Mouse (Mus musculus) heart, adult 9 months (tissue): ENCODE data around the gene Ngfr.
"Not testable (repeated sequence)": the region's sequence is repeated elsewhere in the genome, so short reads cannot be mapped to it uniquely, and the experiment has no call there.

Source experiments
- DNase-seq, 2 experiments: peaks; one replicate each; pipeline ENCODE4 v3.0.0; 2022; ENCODE audit warnings: low spot score in 2 of 2

Ngfr gene

DNA sequence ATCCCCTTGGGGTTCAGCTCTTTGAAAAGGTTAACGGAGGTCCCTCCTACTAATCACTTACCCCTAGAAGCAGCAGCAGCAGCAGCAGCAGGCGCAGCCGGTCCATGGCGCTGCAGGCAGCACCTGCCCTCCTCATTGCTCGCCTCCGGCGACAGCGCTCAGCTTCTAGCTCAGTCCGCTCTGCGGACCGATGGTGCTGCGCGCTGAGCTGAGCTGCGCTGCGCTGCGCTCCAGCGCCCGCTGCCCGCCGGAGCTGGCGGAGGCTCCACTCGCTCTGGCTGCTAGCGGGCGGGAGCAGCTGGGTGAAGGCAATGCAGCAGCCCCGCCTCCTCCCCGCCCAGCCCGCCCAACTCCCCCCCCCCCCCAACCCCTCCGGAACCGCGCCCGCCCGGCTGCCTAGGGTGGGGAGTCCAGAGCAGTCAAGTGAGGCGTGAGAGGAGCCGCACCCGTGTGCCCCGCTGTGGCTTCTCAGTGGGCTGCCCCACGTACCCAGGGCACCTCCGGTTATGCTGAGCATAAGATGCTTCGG lies at the start of gene Ngfr:
Gene Ngfr (minus strand): TSS at position 313 of the 529 bp plus-strand sequence.
- peak in 1 of 2 experiments; percentile 22 for DNase-seq

DNA sequence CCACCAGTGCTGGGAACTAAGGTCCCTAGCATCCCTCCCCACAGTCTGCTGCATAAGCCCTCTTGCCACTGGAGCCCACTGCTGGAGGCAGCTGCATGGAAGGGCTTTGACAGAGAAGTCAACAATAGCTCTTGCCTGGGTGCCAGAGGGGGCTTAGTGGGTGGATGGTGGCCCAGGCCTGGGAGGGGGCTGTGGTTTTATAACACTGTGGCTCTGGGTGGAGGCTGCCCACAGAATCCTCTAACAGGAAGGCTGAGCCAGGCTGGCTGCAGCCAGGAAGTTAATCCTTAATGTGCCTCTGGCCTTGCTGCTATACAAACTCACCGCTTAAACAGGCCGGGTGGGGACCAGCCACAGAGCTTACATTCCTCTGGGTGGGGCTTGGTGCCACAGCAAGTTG lies 47.5 kb upstream of the Ngfr start:
- no peak for DNase-seq

DNA sequence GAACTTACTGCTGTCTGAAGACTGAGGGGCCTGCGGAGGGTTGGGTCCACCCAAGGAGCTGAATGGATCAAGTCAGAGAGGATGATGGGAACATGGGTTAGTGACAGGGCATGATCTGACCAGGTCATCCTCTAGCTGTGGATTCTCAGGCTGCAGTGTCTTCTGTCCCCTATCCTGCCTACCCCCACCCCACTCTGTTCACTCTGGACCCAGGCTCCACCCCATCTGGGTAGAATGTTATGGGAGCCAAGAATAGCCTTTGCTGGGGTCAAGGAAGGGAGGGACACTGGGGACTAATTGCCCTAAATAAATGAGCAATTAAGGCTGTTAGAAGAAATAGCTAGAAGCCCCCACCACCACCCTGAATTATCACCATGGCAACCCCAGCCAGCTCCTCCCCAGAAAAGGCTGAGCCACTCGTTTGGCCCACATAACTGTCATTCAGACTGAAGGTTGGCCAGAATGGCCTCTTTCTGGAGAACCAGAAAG lies 46.0 kb upstream of the Ngfr start:
- DNase-seq = no peak

DNA sequence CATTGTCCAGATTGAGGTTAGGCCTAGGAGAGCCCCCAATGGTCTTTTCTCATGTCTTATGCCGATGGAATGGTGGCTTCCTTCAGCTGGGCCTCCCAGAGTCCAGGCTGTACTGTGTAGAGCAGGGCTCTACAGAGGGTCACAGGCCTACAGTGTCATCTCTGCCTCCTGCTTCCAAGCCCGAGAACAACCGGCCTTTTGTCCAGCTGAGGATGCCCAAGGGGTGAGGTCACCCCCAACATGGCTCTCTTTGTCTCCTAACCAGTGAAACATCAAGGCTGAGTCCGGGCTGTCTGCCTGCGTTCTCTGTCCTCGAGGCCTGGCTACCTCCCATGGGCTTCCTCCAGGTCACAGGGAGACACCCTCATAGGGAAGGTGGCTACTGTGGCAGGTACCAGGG lies 44.9 kb upstream of the Ngfr start:
- no peak for DNase-seq

DNA sequence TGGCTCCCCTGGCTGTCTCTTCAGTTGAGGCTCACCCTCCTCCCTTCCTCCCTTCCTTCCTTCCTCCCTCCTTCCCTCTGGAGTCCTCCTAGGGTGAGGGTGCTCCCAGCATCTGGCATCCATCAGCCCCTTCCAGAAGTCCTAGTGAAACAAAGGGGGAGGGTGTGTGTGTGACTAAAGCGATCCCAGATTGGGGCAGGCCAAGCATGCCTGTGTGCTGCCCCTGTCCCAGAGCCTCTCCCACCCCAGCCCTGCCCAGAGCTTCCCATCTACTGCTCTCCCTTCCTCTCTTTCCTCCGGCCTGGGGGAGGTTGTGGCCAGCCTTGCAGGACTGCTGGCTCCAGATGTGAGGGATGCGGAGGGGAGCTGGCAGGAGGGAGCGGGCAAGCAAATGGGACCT lies 43.8 kb upstream of the Ngfr start:
- no peak for DNase-seq

DNA sequence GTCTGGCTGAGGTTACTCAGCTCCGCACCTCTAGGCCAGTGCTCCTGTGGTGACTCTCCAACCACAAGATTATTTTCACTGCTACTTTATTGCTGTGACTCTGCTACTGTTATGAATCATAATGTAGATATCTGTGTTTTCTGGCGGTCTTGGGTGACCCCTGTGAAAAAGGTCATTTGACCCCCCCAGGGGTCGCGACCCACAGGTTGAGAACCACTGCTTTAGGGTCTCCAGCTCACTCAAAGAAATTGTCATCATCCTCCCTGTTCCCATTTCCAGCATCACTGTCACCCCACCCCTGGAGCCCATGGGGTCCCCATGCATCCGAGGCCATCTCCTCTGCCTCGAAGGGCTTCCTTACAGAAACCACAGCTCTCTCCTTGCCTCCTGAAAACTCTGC lies 43.0 kb upstream of the Ngfr start:
- DNase-seq = no peak

DNA sequence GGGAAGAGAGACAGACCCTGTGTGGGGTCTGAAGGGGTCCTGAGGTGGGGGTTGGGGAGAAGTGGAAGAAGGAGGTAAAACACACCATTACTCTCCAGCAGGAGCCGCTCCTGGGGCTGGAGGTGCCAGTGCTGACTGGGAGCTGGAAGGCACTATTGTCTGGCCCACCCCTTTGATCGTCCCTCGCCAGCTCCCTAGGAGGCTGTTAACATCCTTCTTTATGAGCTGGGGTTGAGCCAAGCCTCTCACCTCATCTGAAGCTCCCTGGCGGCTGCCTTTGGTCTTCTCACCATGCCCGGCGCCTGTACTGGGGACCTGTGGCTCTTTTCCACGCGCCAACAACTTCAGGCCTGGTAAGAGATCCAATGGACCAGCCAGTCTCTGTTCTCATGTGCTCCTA lies 34.9 kb upstream of the Ngfr start:
- DNase-seq = no peak

DNA sequence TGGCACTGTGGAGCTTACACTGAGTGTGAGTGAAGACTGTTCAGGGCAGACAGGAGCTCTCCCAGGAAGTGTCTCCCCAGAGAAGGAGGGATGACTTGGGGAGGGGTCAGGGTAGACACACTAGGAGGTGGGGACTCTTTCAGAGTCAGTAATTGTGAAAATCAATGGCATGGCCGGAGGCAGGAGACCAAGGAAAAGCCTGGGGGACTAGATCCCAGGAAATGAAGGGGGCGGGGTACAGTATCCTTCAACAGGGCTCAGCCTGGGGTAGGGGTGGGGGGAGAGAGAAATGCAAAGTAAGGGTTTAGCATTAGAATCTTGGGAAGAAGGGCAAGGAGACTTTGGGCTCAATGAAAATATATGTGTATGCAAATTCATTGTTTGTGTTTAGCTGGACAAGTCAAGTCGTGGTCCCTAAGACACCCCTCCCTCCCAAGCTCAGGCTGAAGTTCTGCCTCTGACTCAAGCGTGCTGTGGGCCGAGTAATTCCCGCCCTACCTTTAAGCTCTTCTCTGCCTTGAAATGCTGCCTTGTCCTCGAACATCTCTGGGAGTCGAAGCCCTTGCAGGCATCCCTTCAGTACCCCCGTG lies 34.1 kb upstream of the Ngfr start:
- no peak for DNase-seq

DNA sequence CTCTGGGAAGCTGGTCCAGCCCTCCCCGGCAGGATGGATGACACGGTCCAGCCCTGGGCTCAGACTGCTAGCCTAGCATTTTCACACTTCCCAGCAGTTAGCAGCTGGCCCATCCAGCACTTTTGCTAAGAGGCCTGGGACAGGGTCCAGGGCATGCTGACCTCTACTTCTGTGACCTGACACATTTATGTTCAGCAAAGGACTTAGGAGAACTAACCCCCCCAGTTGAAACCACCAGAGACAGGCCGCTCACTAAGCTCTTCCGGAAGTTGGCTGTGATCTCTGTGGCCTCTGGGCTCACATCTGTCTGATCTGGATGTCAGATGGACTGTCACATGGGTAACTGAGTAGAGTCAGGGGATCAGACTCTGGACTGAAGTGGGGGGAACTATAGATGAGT lies 33.5 kb upstream of the Ngfr start:
- peak; percentile 11 to 13 for DNase-seq

DNA sequence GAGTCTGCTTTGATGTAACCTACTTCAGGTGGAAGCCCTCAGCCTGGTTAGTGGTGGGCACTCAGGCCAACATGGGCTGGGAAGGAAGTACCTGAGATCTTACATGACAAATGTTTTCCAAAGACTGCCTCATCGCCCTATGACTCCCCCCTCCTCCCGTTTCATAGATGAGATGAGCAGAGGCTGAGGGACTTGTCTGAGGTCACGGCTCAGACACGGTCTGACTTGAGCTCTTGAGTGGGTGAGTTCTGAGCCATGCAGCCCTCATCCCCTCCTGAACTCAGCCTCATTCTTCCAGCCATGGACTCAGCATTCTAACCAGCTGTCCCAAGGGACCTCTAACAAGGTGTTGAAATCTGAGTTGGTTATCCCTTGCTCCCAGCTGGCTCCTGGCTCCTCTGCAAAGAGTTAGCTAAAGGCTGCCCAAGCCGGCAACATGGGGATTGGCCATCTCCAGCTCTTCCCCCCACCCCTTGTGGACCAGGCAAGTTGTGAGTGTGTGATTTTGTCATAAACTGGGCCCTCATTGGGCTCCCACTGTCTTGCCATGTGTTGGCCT lies 32.4 kb upstream of the Ngfr start:
- no peak for DNase-seq

DNA sequence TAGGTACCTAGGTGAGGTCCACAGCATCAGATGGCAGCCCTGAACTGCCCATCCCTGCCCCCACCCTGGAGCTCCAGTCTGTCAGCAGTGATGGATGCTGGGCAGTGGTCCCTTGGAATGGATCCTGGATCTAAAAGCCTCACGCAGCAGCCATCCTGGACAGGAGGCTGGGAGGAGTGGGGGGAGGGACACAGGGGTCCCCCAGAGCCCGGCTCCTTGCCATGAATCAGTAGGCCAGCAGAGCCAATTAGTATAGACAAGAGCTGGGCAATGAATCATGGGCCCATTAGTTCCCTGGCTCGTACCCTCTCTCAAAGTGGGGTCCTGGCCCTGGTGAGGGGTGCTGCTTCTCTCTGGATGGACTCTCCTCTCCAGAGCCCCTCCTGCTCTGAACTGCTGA lies 31.5 kb upstream of the Ngfr start:
- DNase-seq = no peak

DNA sequence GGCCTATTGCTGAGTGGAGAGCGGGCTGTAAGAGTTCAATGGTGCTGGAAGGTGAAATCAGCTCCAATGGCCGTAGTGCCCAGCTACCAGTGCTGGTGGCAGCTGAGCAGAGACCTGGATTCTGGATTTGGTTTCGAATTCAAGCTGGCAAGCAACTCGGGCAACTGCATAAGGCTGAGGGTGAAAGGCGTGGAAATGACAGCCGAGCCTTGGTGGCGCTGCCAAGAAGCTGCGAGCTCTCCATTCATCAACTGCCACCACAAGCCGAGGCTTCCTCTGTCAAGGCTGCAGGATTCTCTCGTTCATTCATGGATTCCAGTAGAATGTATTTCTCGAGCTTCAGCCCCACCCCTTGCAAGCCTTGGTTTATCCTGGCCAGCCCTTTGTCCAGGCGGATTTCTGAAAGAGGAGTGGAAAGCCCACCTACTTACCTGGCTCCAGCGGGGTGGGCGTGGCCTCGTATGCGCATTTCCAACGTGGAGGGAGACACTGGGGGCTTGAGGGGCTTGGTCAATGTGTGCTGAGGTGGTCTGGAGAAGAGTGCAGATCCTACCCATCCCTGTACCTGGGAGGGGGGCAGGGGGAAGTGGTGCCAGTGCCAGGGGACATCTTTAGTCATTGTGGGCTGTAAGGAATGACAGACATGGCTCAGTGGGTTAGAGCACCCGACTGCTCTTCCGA lies 30.4 kb upstream of the Ngfr start:
- DNase-seq = no peak

DNA sequence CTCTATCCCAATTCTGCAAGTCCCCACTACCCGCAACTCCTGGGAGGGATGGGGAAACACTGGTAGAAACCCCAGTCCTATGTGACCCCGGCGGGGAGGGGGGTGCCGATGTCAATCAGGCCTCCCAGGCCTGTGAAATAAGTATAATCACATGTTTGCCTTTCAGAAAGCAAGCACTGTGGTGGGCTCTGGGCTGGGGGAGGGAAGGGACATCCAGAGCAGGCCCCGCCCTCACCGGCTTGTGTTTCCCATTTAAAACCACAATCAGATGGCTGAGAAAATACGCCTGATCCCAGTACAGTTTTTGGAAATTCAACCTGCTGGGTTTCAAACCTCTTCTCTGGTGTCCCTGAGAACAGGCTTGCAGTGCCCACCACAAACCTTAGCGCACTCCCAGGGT lies 27.2 kb upstream of the Ngfr start:
- no peak for DNase-seq

DNA sequence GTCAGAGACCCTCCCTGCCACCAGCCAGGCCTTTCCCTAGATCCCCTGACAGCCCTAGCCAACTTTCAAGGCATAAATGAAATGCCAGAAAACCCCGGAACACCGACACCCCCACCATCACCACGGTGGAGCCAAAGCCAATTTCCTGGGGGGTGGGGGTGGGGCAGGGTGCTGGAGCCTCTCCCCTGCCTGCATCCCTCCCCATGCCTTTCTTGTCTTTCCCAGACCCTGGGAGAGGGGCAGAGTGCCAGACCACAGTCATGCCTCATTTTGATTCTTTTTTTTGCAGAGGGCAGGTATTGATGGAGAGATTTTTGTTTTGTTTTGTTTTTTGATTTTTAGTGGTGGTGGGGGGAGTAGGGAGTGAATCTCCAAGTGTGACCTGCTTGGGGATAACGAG lies 23.7 kb upstream of the Ngfr start:
- no peak for DNase-seq

DNA sequence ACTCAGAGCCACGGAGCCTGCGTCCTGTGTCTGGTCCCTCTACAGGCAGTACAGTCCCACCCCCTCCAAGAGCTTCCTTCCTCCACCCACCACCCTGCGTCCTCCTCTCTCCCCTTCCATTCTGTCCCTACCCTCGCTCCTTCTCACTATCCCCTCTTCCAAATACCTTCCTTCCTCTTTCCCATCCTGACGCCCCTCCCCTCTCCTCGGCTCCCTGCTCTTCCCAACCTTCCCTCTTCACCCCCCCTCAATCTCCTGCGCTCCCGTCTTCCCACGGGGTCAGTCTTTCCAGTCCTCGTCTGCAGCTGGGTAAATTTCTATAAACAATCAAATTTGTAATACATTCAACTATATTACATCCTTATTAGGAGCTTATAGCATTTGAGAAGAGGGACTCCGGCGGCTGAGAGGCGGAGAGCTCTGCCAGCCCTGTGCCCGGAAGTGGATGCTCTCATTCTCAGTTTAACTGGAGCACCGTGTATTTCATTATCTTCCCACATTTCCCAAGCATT lies 22.9 kb upstream of the Ngfr start:
- no peak for DNase-seq

DNA sequence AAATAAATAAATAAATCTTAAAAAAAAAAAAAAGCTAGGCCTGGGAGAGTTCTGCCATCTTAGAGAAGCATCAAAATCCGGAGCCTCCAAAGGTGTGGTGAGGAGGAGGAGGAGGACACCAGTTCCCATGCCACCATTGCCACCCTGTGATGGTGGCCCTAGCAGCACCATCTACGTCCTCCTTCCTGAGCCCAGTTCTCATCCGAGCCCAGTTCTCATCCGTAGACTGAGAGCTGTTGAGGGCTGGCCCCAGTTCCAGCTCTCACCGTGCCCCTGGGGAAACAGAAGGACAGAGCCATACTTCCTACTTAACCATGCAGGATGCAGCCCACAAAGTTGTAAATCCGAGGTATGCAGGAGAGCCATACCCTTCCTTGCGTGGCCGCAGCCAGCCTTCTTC lies 22.4 kb upstream of the Ngfr start:
- DNase-seq = no peak

DNA sequence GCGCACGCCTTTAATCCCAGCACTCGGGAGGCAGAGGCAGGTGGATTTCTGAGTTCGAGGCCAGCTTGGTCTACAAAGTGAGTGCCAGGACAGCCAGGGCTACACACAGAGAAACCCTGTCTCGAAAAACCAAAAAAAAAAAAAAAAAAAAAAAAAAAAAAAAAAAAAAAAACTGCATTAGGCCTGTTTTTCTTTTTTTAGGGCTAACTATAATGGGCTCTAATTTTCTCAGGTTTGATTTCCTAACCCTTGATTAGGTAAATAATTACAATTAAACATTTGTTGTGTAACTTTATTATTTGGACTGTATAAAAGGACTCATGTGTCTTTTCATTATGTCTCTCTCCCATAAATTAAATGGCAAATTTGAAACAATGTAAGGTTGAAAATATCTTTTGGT lies 19.8 kb upstream of the Ngfr start:
- not testable (repeated sequence) for DNase-seq

DNA sequence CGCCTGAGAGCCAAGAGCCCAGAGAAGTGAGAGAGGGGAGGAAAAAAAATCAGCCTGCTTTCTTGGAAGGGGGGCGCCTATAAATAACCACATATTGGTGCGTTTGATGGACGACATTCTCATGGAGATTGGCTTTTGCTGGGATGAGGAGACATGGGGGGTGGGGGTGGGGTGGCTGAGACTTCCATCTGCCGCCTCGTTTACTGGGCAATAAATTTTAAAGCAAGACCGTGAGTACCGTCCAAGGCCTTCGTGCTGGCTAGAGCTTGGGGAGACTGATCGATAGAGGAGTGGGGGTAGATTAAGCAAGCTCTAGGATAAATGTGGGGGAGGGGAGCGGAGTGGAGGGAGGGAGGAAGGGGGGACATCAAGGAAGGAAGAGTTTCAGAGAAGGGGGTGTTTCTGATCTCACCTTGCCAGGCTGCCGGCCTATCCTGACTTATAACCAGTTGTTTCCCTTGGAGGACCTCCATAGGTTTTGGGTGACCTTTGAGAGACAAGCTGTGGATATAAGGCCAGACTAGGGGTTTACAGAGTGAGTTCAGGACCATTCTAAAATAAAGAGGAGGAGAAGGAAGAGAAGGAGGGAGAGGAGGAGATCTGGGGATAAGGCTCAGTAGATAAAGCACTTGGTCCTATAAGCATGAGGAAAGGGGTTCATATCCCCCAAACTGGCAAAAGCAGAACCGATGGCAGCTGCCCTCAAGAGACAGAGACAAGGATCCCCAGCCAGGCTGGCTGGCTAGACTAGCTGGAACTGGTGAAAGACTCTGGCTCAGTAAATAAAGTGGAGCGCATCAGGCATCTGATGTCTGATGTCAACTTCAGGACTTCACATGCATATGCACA lies 10.9 kb upstream of the Ngfr start:
- DNase-seq = no peak

DNA sequence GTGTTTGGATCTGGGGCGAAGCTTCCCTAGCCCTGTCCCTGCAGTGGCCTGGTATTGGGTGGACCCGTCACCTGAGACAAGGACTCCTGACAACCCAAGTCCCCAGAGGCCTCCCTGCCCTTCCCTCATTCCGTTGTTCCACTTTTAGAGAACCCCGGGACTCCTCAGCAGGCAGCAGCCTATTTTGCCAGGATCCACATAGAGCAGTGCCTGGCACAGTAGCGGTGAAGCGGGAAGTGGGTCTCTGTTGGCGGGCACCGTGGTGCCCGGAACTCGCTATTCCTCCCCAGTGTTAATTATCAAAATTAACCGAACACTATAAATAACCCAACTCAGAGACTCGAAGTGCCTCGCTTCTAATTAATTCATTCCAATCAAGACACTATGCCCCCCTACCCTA lies 10.2 kb upstream of the Ngfr start:
- no peak for DNase-seq

DNA sequence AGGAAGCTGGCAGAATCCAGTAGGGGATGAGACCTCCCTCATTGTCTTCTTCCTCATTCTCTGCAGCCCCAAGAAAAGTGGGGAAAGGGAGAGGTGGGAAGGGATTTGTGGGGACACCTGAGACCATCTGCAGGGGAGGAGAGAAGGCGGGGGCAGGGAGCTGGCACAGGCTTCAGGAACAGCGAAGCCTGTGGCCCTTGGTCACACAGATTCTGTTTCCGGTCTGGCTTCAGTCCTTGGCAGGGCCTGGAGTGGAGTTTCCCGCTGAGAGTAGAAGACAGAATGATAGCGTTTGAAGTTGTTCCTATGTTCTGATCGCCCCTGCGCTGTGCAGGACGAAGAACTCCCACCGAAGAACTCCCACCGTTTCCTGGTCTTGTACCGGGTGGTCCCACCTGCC lies 9.2 kb upstream of the Ngfr start:
- DNase-seq = no peak

DNA sequence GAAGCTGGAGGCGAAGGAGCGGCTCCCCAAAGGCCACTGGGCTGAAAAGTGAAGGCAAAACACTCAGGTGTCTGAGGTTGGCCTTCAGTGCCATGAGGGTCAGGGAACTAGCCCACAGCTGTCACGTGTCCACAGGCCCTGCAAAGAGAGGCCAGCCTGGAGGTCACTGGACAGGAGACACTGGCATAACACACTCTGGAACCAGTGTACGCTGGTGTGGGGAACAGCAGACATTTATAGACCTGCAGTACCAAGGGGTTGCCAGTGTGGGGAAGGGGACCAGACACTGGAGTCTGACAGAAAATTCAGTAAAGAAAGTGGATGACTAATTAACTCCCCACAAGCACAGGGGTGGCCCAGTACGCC lies 8.6 kb upstream of the Ngfr start:
- DNase-seq = no peak
